Mouse (Mus musculus): ENCODE measurements at regions not wholly inside any gene's neighbourhood (a gene's known extent, or its start where the extent isn't known, plus 50 kb on each side); places are given as distances from the start of the nearest gene placed in this dataset.

DNA sequence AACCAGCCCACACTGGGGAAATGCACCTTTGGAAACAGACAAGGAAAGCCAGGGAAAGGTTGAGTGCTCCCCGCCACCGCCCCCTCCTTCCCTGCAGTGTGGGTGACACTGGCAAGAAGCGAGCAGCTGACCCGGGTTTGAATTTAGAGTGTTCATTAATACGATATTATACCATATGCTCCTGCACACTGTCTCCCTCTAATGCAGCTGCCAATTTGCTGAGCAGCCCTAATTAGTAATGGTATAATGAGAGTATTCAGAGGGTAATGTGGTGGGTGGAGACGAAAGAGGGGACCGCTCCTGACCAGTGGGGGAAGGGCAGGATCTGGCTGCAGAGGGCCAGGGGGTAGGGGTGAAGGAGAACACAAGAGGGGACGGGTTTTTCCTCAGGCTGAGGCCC lies 111.9 kb upstream of the Lhx1 start:
- TF ChIP-seq GATA1 (IDR thresholded peaks at IDR 0.05; ENCODE audit: borderline replicate concordance, low read length) (no peak), FLI1 (IDR thresholded peaks at IDR 0.05; ENCODE audit: low read length) (no peak)

All from megakaryocyte, embryonic 14.5 days (primary cell).